Mouse (Mus musculus): ENCODE measurements around the gene Umod.

Umod gene

DNA sequence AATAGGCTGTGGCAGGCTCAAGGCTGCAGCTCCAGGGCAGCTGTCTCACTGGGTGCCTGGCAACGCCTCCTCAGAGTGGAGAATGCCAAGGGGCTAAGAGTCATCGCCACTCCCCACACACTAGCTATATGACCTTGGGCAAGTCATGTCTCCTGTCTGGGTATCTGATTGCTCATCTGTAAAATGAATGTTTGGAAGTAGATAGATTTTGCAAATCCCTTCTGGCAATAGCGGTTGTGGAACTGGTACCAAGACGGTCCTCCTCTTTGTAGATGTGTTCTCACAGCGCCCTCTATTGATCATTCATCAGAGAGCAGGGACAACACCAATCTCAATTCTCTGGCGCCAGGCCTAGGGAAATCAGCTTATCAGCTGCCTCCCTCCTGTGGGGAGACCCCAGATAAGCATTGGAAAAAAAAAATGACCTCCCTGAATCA, 51.9 kb downstream of the Umod start:
- CTCF ChIA-PET, result no interaction called here

DNA sequence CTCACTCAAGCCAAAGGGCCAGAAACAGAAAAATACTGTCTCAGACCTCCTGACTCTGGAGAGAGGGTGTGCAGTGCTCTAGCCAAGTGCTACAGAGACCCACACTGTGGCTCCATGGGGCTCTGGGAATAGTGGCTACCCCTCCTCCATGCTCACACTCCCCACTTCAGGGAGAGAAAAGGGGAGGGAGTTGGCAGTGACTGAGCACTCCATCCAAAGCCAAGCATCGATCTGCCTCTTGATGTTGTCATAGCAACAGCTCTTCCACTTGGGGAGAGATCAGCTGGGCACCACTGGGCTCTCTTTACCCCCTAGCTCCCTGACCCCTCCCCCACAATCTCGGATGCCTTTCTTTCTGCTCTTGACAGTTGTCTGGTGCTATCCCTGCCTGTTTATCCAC, 58.4 kb downstream of the Umod start:
- CTCF ChIA-PET, result no interaction called here

DNA sequence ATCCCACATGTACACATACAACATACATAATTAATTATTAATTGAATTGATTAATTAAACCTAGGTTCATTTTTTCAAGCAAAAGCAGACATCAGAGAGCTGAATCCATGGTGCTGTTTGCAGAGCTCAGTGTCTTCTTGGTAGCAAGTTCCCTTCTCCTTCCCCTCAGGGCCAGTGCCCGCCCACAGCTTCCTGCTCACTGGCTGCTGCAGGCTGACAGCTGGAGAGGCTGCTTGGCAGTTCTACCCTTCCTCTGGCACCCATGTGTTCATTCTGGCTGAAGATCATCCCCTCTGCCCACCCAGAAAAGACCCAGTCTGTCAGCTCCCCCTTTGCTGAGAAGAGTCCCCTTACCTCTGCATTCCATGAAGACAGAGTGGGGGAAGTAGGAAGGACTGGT, 60.6 kb downstream of the Umod start:
- CTCF ChIA-PET, result interaction anchor here (0.6 kb wide), 1 partner anchor 184 kb away, joined by 5 read pairs; no protein-coding TSS in a partner anchor
